Mouse (Mus musculus) CH12.LX (cell line): ENCODE results near the gene Fgfr2.

Source experiments
- BHLHE40 ChIP-seq: IDR thresholded peaks from 2 replicates; pipeline ENCODE4 v1.6.1; 2011; ENCODE audit warnings: mild to moderate bottlenecking, low read depth, low read length, improper control_type of control experiment
- CTCF ChIP-seq, 2 experiments: IDR thresholded peaks in 1 of 2; conservative IDR thresholded peaks in 1 of 2; 2 replicates each; pipeline ENCODE4 v1.5.1; 2011 to 2012; ENCODE audit warnings: low read depth in 2 of 2, low read length in 2 of 2, improper control_type of control experiment in 1 of 2, inconsistent platforms in 1 of 2, mild to moderate bottlenecking in 1 of 2, moderate library complexity in 1 of 2
- E2F4 ChIP-seq: IDR thresholded peaks from 2 replicates; pipeline ENCODE4 v1.6.1; 2011; ENCODE audit warnings: low read depth, low read length, improper control_type of control experiment; ENCODE audit not compliant: insufficient replicate concordance
- ELF1 ChIP-seq: IDR thresholded peaks from 2 replicates; pipeline ENCODE4 v1.6.1; 2014; ENCODE audit warnings: low read depth, mild to moderate bottlenecking, inconsistent platforms, low read length, improper control_type of control experiment
- GABPA ChIP-seq: IDR thresholded peaks from 2 replicates; pipeline ENCODE4 v1.6.1; 2012; ENCODE audit warnings: low read depth, low read length, improper control_type of control experiment, inconsistent platforms; ENCODE audit not compliant: insufficient replicate concordance
- JUND ChIP-seq: conservative IDR thresholded peaks from 2 replicates; pipeline ENCODE4 v1.6.1; 2011; ENCODE audit warnings: low read depth, low read length, improper control_type of control experiment
- MAFK ChIP-seq: IDR thresholded peaks from 2 replicates; pipeline ENCODE4 v1.6.1; 2011; ENCODE audit warnings: low read length, improper control_type of control experiment; ENCODE audit not compliant: insufficient replicate concordance
- MAX ChIP-seq: IDR thresholded peaks from 2 replicates; pipeline ENCODE4 v1.6.1; 2011; ENCODE audit warnings: low read length, improper control_type of control experiment
- MEF2A ChIP-seq: IDR thresholded peaks from 2 replicates; pipeline ENCODE4 v1.6.1; 2014; ENCODE audit warnings: low read depth, mild to moderate bottlenecking, inconsistent platforms, low read length, improper control_type of control experiment, borderline replicate concordance
- POLR2A ChIP-seq: IDR thresholded peaks from 2 replicates; pipeline ENCODE4 v1.6.1; 2011; ENCODE audit warnings: low read depth, mild to moderate bottlenecking, improper control_type of control experiment, low read length
- TCF12 ChIP-seq: IDR thresholded peaks from 2 replicates; pipeline ENCODE4 v1.6.1; 2014; ENCODE audit warnings: low read depth, mild to moderate bottlenecking, inconsistent platforms, low read length, improper control_type of control experiment
- UBTF ChIP-seq: IDR thresholded peaks from 2 replicates; pipeline ENCODE4 v1.6.1; 2012; ENCODE audit warnings: low read depth, mild to moderate bottlenecking, inconsistent platforms, low read length, improper control_type of control experiment, moderate library complexity
- USF2 ChIP-seq: conservative IDR thresholded peaks from 2 replicates; pipeline ENCODE4 v1.6.1; 2011; ENCODE audit warnings: low read depth, low read length, improper control_type of control experiment
- ZNF384 ChIP-seq: IDR thresholded peaks from 2 replicates; pipeline ENCODE4 v1.6.1; 2012; ENCODE audit warnings: low read depth, low read length, improper control_type of control experiment, inconsistent platforms

GRCm38 (mm10) chr7:132802066-132802465 is 321.1 kb downstream of the Fgfr2 start:
- TF ChIP-seq CTCF (conservative IDR thresholded peaks at IDR 0.05 in 1 of 2, IDR thresholded peaks at IDR 0.05 in 1 of 2; ENCODE audit: low read depth in 2 of 2, low read length in 2 of 2) (no peak), POLR2A (no peak), TCF12 (no peak), USF2 (no peak), BHLHE40 (no peak), E2F4 (no peak), GABPA (no peak), ZNF384 (no peak), JUND (no peak), MEF2A (no peak), MAFK (no peak), UBTF (no peak), MAX (no peak), ELF1 (no peak)
